Mouse (Mus musculus): ENCODE measurements around the gene Atg2b. TPM values are rescaled to one million over a fixed set of nuclear protein-coding genes. Genes with fewer than 3 reads are reported as not detected.

The Atg2b gene
- polyA plus RNA-seq, 1 experiment from 2014 or later, result 17.3 TPM

DNA sequence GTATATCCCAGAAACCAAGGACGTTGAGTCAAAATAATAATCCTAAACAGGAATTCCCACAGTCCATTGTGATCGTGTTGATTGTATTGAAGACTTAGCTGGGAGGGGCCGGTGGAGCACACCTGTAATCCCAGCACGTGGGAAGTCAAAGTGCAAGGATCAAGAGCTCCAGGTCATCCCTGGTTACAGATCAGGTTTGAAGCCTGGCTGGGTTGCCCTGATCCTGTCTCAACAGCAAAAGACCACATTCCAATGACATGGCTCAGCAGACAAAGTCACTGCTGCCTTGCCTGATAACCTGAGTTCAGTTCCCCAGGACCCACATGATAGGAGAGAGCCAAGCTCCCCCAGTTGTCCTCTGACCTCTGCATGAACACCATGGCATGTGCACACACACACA is 2.4 kb upstream of the Atg2b start:
- Histone ChIP-seq H3K4me1 (replicated peaks; ENCODE audit: control insufficient read depth, insufficient read depth, low read length) (peaks cover 25% of the 10 kb centered on the region), H3K4me3 (replicated peaks; ENCODE audit: low read length) (no peak overlapping the region), H3K4me2 (ENCODE audit: low read length) (no peak overlapping the region), H3K27ac (ENCODE audit: low read length) (no peak overlapping the region), H3K9ac (replicated peaks; ENCODE audit: low read depth, low read length) (no peak overlapping the region), H3K9me3 (ENCODE audit: control insufficient read depth, low read length) (no peaks in the 10 kb centered on the region), H3K27me3 (replicated peaks; ENCODE audit: control insufficient read depth, insufficient read depth, low read length) (no peaks in the 10 kb centered on the region), H3K36me3 (ENCODE audit: control insufficient read depth, insufficient read depth) (peaks cover 2% of the 10 kb centered on the region; the same call in 1 of the 2 replicates)
- ATAC-seq, result no peak
- WGBS, result 86% methylated on average over 4 of the region's 4 CpGs

DNA sequence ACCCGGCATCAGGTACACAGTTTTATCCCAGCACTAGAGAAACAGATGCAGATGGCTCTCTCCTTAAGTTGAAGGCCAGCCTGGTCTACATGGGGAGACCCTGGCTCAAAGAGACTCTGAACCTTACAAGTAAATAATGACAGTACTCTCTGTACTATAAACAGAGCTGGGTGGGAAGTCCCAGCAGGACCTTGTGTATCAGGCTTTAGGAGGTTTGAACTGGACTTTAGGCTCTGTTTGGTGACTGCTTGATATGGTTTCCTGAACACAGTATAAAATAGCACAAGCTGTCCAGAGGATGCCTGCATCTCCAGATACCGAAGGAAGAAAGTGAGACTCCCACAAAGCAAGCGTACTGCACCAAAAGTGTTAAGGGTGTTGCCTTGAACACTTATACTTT is 1.8 kb upstream of the Atg2b start:
- Histone ChIP-seq H3K4me2 (ENCODE audit: low read length) (no peak overlapping the region), H3K27ac (ENCODE audit: low read length) (no peak overlapping the region), H3K4me3 (replicated peaks; ENCODE audit: low read length) (no peak overlapping the region), H3K36me3 (ENCODE audit: control insufficient read depth, insufficient read depth) (peaks cover 2% of the 10 kb centered on the region; the same call in 1 of the 2 replicates), H3K9ac (replicated peaks; ENCODE audit: low read depth, low read length) (no peak overlapping the region), H3K4me1 (replicated peaks; ENCODE audit: control insufficient read depth, insufficient read depth, low read length) (peaks cover 29% of the 10 kb centered on the region), H3K27me3 (replicated peaks; ENCODE audit: control insufficient read depth, insufficient read depth, low read length) (no peaks in the 10 kb centered on the region), H3K9me3 (ENCODE audit: control insufficient read depth, low read length) (no peaks in the 10 kb centered on the region)
- ATAC-seq, result no peak
- WGBS, result 94% methylated on average over 3 of the region's 3 CpGs

DNA sequence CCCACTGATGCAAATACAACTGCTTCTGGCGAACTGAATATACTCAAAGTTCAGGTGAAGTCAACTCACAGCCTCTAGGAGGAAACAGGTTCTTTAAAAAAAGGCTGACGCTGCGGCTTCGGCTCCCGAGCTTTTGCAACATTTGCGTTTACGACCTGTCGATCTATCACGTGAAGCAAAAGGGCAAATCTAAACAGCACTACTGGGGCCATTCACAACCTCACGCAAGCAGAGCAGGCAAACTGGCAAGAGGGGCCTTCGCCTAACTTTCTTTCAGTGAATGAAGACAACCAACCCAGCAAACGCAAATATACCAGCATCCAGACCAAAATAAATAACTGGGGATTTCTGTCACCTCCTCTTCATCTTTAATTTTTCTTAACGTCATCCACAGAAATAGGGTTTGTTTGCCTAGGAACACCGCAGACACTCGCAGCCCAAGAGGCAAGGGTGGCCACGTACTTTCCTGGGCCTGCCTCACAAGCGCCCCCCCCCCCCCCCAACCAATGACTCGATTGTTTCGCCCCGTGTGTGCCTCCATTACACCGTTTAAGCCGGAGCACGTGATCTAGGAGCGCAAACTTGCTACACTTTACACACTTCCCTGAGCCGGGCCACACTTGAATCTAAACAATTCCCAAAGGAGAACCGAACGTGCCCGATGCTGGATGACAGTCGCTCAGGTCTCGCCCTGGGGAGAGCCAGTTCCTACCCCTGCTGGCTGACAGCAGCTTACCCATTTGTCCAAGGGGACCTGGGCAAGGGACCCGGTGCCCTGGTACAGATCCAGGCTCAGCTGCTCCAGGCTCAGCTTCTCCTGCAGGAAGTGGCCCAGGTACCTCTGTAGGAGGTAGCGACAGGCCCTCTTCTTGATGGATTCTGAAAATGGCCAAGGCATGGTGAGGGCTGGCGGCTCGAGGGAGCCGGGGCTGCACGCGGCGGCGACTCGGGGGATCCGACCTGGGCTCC is 794 bp downstream of the Atg2b start, which contains the start of gene Gskip:
TSS of gene Gskip (plus strand) at position 897 of the 969 bp plus-strand sequence.
- H3K4me2 ChIP-seq (ENCODE audit: low read length), result peak within 1 kb of the TSS; percentile 88
- H3K27ac ChIP-seq (ENCODE audit: low read length), result peak within 1 kb of the TSS; percentile 91
- ATAC-seq, result peak; percentile 34
- peak within 1 kb of the TSS; percentile 86 for H3K9ac ChIP-seq (replicated peaks; ENCODE audit: low read depth, low read length)
- 1% methylated on average over 41 of the region's 41 CpGs for WGBS
- no peaks in the 10 kb centered on the region for H3K9me3 ChIP-seq (ENCODE audit: control insufficient read depth, low read length)
- peak within 1 kb of the TSS; percentile 74 for H3K4me3 ChIP-seq (replicated peaks; ENCODE audit: low read length)
- no peaks in the 10 kb centered on the region for H3K27me3 ChIP-seq (replicated peaks; ENCODE audit: control insufficient read depth, insufficient read depth, low read length)
- H3K36me3 ChIP-seq (ENCODE audit: control insufficient read depth, insufficient read depth), result no peaks in the 10 kb centered on the region
- peaks cover 29% of the 10 kb centered on the region for H3K4me1 ChIP-seq (replicated peaks; ENCODE audit: control insufficient read depth, insufficient read depth, low read length)

DNA sequence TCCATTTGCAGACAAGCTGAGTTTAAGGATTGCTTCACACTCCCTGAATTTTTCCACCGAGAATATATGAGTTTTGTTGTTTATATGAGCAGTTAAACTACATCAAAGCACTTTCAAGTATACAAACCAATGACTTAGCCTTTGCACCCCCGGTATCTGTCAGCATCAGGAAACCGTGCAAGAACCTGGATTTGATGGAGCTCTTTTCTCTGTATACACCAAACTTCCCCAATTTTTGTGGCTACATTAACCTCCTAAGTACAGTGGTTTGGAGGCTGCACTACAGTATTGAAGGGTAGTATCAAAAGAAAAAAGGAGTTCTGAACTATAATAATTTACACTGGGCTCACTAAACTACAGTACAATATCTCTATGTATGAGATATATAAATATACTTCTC is 6.2 kb downstream of the Atg2b start:
- peaks cover 5% of the 10 kb centered on the region; the same call in 1 of the 2 replicates for H3K36me3 ChIP-seq (ENCODE audit: control insufficient read depth, insufficient read depth)
- ATAC-seq, result no peak
- H3K27ac ChIP-seq (ENCODE audit: low read length), result no peak overlapping the region
- peaks cover 15% of the 10 kb centered on the region for H3K4me1 ChIP-seq (replicated peaks; ENCODE audit: control insufficient read depth, insufficient read depth, low read length)
- H3K9ac ChIP-seq (replicated peaks; ENCODE audit: low read depth, low read length), result no peak overlapping the region
- no peak overlapping the region for H3K4me3 ChIP-seq (replicated peaks; ENCODE audit: low read length)
- 91% methylated on average over 3 of the region's 3 CpGs for WGBS
- H3K9me3 ChIP-seq (ENCODE audit: control insufficient read depth, low read length), result no peaks in the 10 kb centered on the region
- no peak overlapping the region for H3K4me2 ChIP-seq (ENCODE audit: low read length)
- H3K27me3 ChIP-seq (replicated peaks; ENCODE audit: control insufficient read depth, insufficient read depth, low read length), result no peaks in the 10 kb centered on the region

DNA sequence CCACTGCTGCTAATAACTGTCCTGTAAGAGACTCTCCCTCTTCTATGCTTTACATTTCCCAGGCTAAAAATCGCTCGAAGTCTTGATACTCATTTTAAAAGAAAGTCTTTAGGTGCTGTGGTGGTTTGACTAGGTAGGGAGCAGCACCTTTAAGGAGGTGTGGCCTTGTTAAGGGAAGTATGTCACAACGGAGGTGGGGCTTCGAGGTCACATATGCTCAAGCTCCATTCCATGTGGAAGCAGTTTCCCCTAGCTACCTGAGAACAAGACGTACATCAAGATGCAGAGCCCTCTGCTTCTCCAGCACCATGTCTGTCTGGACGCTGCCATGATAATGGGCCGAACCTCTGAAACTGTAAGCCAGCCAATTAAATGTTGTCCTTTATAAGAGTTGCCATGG is 6.8 kb downstream of the Atg2b start:
- no peak overlapping the region for H3K4me3 ChIP-seq (replicated peaks; ENCODE audit: low read length)
- H3K27me3 ChIP-seq (replicated peaks; ENCODE audit: control insufficient read depth, insufficient read depth, low read length), result no peaks in the 10 kb centered on the region
- no peak overlapping the region for H3K4me2 ChIP-seq (ENCODE audit: low read length)
- ATAC-seq, result no peak
- WGBS, result 92% methylated on average over 7 of the region's 7 CpGs
- peaks cover 10% of the 10 kb centered on the region; the same call in 1 of the 2 replicates for H3K36me3 ChIP-seq (ENCODE audit: control insufficient read depth, insufficient read depth)
- H3K9me3 ChIP-seq (ENCODE audit: control insufficient read depth, low read length), result no peaks in the 10 kb centered on the region
- H3K9ac ChIP-seq (replicated peaks; ENCODE audit: low read depth, low read length), result no peak overlapping the region
- peaks cover 10% of the 10 kb centered on the region for H3K4me1 ChIP-seq (replicated peaks; ENCODE audit: control insufficient read depth, insufficient read depth, low read length)
- H3K27ac ChIP-seq (ENCODE audit: low read length), result no peak overlapping the region

DNA sequence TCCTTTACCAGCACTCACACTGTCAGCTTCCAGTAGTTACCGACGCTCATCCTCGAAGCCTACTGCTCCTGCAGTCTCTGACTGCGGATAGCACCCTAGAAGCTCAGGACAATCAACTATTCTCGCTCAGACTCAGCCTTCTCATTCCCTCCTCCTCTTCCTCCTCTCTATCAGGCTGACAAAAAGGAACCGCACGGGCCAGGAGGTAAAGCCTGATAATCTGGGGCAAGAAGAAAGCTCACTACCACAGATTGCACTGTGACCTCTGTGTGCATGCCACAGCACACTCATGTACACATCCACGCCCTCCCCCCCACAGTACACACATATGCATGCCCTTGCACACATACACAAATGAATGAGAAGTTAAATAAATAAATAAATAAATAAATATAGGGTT is 8.7 kb downstream of the Atg2b start:
- H3K4me1 ChIP-seq (replicated peaks; ENCODE audit: control insufficient read depth, insufficient read depth, low read length), result no peaks in the 10 kb centered on the region
- H3K36me3 ChIP-seq (ENCODE audit: control insufficient read depth, insufficient read depth), result peaks cover 11% of the 10 kb centered on the region; the same call in 1 of the 2 replicates
- no peak overlapping the region for H3K4me2 ChIP-seq (ENCODE audit: low read length)
- H3K9me3 ChIP-seq (ENCODE audit: control insufficient read depth, low read length), result no peaks in the 10 kb centered on the region
- H3K27me3 ChIP-seq (replicated peaks; ENCODE audit: control insufficient read depth, insufficient read depth, low read length), result no peaks in the 10 kb centered on the region
- no peak for ATAC-seq
- H3K9ac ChIP-seq (replicated peaks; ENCODE audit: low read depth, low read length), result no peak overlapping the region
- H3K4me3 ChIP-seq (replicated peaks; ENCODE audit: low read length), result no peak overlapping the region
- WGBS, result 93% methylated on average over 8 of the region's 8 CpGs
- no peak overlapping the region for H3K27ac ChIP-seq (ENCODE audit: low read length)

DNA sequence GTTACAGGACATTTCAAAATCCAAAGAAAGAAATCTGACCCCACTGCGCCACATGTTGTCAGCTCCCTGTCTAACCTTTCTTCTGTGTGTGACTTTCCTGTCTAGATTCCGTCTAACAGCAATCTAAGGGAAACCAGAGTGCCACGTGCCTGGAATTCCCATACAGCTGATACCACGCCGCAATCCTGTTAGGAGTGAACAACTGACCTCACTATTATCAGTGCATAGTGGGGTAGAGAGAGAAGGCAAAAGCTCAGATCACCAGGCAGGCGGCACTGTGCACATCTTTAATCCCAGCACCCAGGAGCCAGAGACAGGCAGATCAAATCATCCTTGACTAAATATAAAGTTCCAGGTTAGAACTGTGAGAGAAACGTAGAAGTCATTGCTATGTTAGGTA is 29.2 kb downstream of the Atg2b start:
- 94% methylated on average over 7 of the region's 7 CpGs for WGBS
- Histone ChIP-seq H3K9me3 (ENCODE audit: control insufficient read depth, low read length) (no peaks in the 10 kb centered on the region), H3K36me3 (ENCODE audit: control insufficient read depth, insufficient read depth) (peaks cover 51% of the 10 kb centered on the region), H3K4me2 (ENCODE audit: low read length) (no peak overlapping the region), H3K27me3 (replicated peaks; ENCODE audit: control insufficient read depth, insufficient read depth, low read length) (no peaks in the 10 kb centered on the region), H3K27ac (ENCODE audit: low read length) (no peak overlapping the region), H3K4me3 (replicated peaks; ENCODE audit: low read length) (no peak overlapping the region), H3K4me1 (replicated peaks; ENCODE audit: control insufficient read depth, insufficient read depth, low read length) (no peaks in the 10 kb centered on the region), H3K9ac (replicated peaks; ENCODE audit: low read depth, low read length) (no peak overlapping the region)
- no peak for ATAC-seq

DNA sequence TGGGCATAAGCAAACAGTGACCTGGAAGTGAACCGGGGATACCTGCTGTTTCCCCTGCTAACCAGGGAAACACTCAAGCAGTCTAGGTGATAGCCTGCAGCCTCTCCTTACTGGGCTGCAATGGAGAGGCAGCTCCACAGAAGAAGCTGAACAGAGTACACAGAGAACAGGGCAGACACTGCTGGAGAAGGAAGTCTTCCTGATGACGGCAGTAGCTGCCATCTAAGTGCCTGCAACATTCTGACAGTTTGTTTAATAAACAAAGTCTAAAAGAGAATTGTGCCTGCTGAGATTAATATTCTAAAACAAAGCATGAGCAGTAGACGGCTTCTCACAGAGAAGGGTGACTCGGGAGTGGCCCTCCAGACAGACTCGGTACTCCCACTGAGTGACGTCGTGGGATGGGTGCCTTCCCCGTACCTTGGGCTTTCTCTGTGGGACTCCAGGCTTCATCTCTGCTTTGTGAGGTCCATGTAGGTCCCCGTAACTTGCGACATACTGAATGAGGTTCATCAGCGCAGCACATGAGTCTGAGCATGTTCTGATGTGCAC is 42.2 kb downstream of the Atg2b start:
- no peaks in the 10 kb centered on the region for H3K4me1 ChIP-seq (replicated peaks; ENCODE audit: control insufficient read depth, insufficient read depth, low read length)
- no peak overlapping the region for H3K9ac ChIP-seq (replicated peaks; ENCODE audit: low read depth, low read length)
- H3K27me3 ChIP-seq (replicated peaks; ENCODE audit: control insufficient read depth, insufficient read depth, low read length), result no peaks in the 10 kb centered on the region
- no peak overlapping the region for H3K4me2 ChIP-seq (ENCODE audit: low read length)
- H3K9me3 ChIP-seq (ENCODE audit: control insufficient read depth, low read length), result no peaks in the 10 kb centered on the region
- peaks cover 47% of the 10 kb centered on the region for H3K36me3 ChIP-seq (ENCODE audit: control insufficient read depth, insufficient read depth)
- H3K4me3 ChIP-seq (replicated peaks; ENCODE audit: low read length), result no peak overlapping the region
- WGBS, result 94% methylated on average over 11 of the region's 11 CpGs
- H3K27ac ChIP-seq (ENCODE audit: low read length), result no peak overlapping the region
- ATAC-seq, result no peak

DNA sequence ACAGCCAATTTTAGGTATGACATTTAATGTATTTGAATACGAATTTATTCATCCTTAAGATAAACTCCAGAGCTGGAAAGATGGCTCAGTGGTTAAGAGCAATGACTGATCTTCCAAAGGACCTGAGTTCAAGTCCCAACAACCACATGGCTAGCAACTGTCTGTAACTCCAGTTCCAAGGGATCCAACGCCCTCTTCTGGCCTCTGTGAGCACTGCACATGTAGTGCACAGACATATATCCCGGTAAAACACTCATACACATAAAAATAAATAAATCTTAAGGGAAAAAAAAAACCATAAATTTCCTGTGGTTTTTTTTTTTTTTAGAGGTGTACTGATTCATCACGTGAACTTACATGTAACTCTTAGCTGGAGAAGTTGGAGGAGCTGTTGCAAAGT is 47.5 kb downstream of the Atg2b start:
- H3K36me3 ChIP-seq (ENCODE audit: control insufficient read depth, insufficient read depth), result peaks cover 50% of the 10 kb centered on the region
- H3K9ac ChIP-seq (replicated peaks; ENCODE audit: low read depth, low read length), result no peak overlapping the region
- H3K4me2 ChIP-seq (ENCODE audit: low read length), result no peak overlapping the region
- WGBS, result 82% methylated on average over 4 of the region's 4 CpGs
- no peaks in the 10 kb centered on the region for H3K27me3 ChIP-seq (replicated peaks; ENCODE audit: control insufficient read depth, insufficient read depth, low read length)
- no peaks in the 10 kb centered on the region for H3K9me3 ChIP-seq (ENCODE audit: control insufficient read depth, low read length)
- H3K4me3 ChIP-seq (replicated peaks; ENCODE audit: low read length), result no peak overlapping the region
- ATAC-seq, result no peak
- no peak overlapping the region for H3K27ac ChIP-seq (ENCODE audit: low read length)
- no peaks in the 10 kb centered on the region for H3K4me1 ChIP-seq (replicated peaks; ENCODE audit: control insufficient read depth, insufficient read depth, low read length)

Data from forebrain, embryonic 16.5 days (tissue).